Mouse (Mus musculus): ENCODE measurements around the gene Gm11568. TPM values are rescaled to one million over a fixed set of nuclear protein-coding genes. Genes with fewer than 3 reads are reported as not detected.
"Not testable (repeated sequence)": the region's sequence is repeated elsewhere in the genome, so short reads cannot be mapped to it uniquely, and the experiment has no call there.

Gm11568 gene
- polyA plus RNA-seq (2015; fragmentation: Nextera tagmentation; extraction: Ambion mirVana), result not detected in 2 replicates

GRCm38 (mm10) chr11:99857617-99858016 lies at the start of gene Gm11568:
Gene Gm11568, plus strand, starts transcription at chr11:99857917.
- H3K36me3 ChIP-seq, result no peaks in the 10 kb centered on the region
- H3K4me1 ChIP-seq, result no peaks in the 10 kb centered on the region
- 87% methylated on average over 2 of the region's 2 CpGs for WGBS
- ATAC-seq (ENCODE audit: insufficient read depth, low FRiP score, low read depth), result no peak
- no peaks in the 10 kb centered on the region for H3K9me3 ChIP-seq
- no peak within 1 kb of the TSS for H3K4me3 ChIP-seq (replicated peaks)
- H3K9ac ChIP-seq, result no peak within 1 kb of the TSS
- H3K27ac ChIP-seq, result no peak within 1 kb of the TSS
- no peaks in the 10 kb centered on the region for H3K27me3 ChIP-seq (replicated peaks)
- H3K4me2 ChIP-seq, result no peak within 1 kb of the TSS

- H3K4me1 ChIP-seq; H3K4me3 ChIP-seq (replicated peaks); H3K36me3 ChIP-seq; H3K4me2 ChIP-seq; H3K27ac ChIP-seq; H3K9me3 ChIP-seq; H3K9ac ChIP-seq; H3K27me3 ChIP-seq (replicated peaks); ATAC-seq (ENCODE audit: insufficient read depth, low FRiP score, low read depth): not testable (repeated sequence)
These were observed 47.9 kb upstream of the Gm11568 start, which contains the start of gene Krtap4-13 for GRCm38 (mm10) chr11:99809792-99810191. Gene Krtap4-13, minus strand, starts transcription at chr11:99809892.

GRCm38 (mm10) chr11:99815566-99815965 lies 42.2 kb upstream of the Gm11568 start, which contains the start of gene Gm11564:
Gene Gm11564, minus strand, starts transcription at chr11:99815666.
- not testable (repeated sequence) for H3K27me3 ChIP-seq (replicated peaks); H3K4me1 ChIP-seq; H3K36me3 ChIP-seq; H3K4me2 ChIP-seq; H3K4me3 ChIP-seq (replicated peaks); H3K9ac ChIP-seq; H3K9me3 ChIP-seq; ATAC-seq (ENCODE audit: insufficient read depth, low FRiP score, low read depth); H3K27ac ChIP-seq
- 71% methylated on average over 2 of the region's 2 CpGs for WGBS

GRCm38 (mm10) chr11:99837966-99838365 lies 19.8 kb upstream of the Gm11568 start, which contains the start of gene 2300003K06Rik:
Gene 2300003K06Rik, minus strand, starts transcription at chr11:99838066.
- no peaks in the 10 kb centered on the region for H3K4me1 ChIP-seq
- H3K9me3 ChIP-seq, result no peaks in the 10 kb centered on the region
- 71% methylated on average over 1 of the region's 1 CpGs for WGBS
- no peaks in the 10 kb centered on the region for H3K27me3 ChIP-seq (replicated peaks)
- no peak within 1 kb of the TSS for H3K4me3 ChIP-seq (replicated peaks)
- no peak for ATAC-seq (ENCODE audit: insufficient read depth, low FRiP score, low read depth)
- no peak within 1 kb of the TSS for H3K9ac ChIP-seq
- no peak within 1 kb of the TSS for H3K4me2 ChIP-seq
- H3K36me3 ChIP-seq, result no peaks in the 10 kb centered on the region
- H3K27ac ChIP-seq, result no peak within 1 kb of the TSS

GRCm38 (mm10) chr11:99842185-99842584 lies 15.5 kb upstream of the Gm11568 start:
- H3K9me3 ChIP-seq, result no peaks in the 10 kb centered on the region
- WGBS, result 79% methylated on average over 1 of the region's 1 CpGs
- no peak for ATAC-seq (ENCODE audit: insufficient read depth, low FRiP score, low read depth)
- H3K4me3 ChIP-seq (replicated peaks), result no peak overlapping the region
- H3K4me1 ChIP-seq, result no peaks in the 10 kb centered on the region
- H3K36me3 ChIP-seq, result no peaks in the 10 kb centered on the region
- no peak overlapping the region for H3K4me2 ChIP-seq
- H3K27ac ChIP-seq, result no peak overlapping the region
- H3K27me3 ChIP-seq (replicated peaks), result no peaks in the 10 kb centered on the region
- H3K9ac ChIP-seq, result no peak overlapping the region

GRCm38 (mm10) chr11:99846746-99847145 lies 11.0 kb upstream of the Gm11568 start:
- Histone ChIP-seq H3K36me3 (no peaks in the 10 kb centered on the region), H3K4me2 (no peak overlapping the region), H3K9ac (no peak overlapping the region), H3K4me3 (replicated peaks) (no peak overlapping the region), H3K4me1 (no peaks in the 10 kb centered on the region), H3K27me3 (replicated peaks) (no peaks in the 10 kb centered on the region), H3K27ac (no peak overlapping the region), H3K9me3 (no peaks in the 10 kb centered on the region)
- WGBS, result 83% methylated on average over 2 of the region's 2 CpGs
- ATAC-seq (ENCODE audit: insufficient read depth, low FRiP score, low read depth), result no peak

- no peak within 1 kb of the TSS for H3K4me2 ChIP-seq
- no peaks in the 10 kb centered on the region for H3K9me3 ChIP-seq
- no peaks in the 10 kb centered on the region for H3K36me3 ChIP-seq
- no peaks in the 10 kb centered on the region for H3K4me1 ChIP-seq
- no peak within 1 kb of the TSS for H3K4me3 ChIP-seq (replicated peaks)
- no peak within 1 kb of the TSS for H3K27ac ChIP-seq
- H3K27me3 ChIP-seq (replicated peaks), result no peaks in the 10 kb centered on the region
- no peak for ATAC-seq (ENCODE audit: insufficient read depth, low FRiP score, low read depth)
- no peak within 1 kb of the TSS for H3K9ac ChIP-seq
These were observed 6.2 kb upstream of the Gm11568 start, which contains the start of gene Krtap4-16 for GRCm38 (mm10) chr11:99851508-99851907. Gene Krtap4-16, minus strand, starts transcription at chr11:99851608.

GRCm38 (mm10) chr11:99854121-99854520 lies 3.6 kb upstream of the Gm11568 start:
- Histone ChIP-seq H3K4me1 (no peaks in the 10 kb centered on the region), H3K4me2 (no peak overlapping the region), H3K4me3 (replicated peaks) (no peak overlapping the region), H3K9me3 (no peaks in the 10 kb centered on the region), H3K36me3 (no peaks in the 10 kb centered on the region), H3K27me3 (replicated peaks) (no peaks in the 10 kb centered on the region), H3K27ac (no peak overlapping the region), H3K9ac (no peak overlapping the region)
- 58% methylated on average over 3 of the region's 3 CpGs for WGBS
- no peak for ATAC-seq (ENCODE audit: insufficient read depth, low FRiP score, low read depth)

GRCm38 (mm10) chr11:99858761-99859160 lies 1.0 kb downstream of the Gm11568 start:
- H3K9me3 ChIP-seq, result no peaks in the 10 kb centered on the region
- WGBS, result 63% methylated on average over 2 of the region's 2 CpGs
- no peak overlapping the region for H3K9ac ChIP-seq
- no peaks in the 10 kb centered on the region for H3K36me3 ChIP-seq
- no peak overlapping the region for H3K4me2 ChIP-seq
- H3K27ac ChIP-seq, result no peak overlapping the region
- ATAC-seq (ENCODE audit: insufficient read depth, low FRiP score, low read depth), result no peak
- no peaks in the 10 kb centered on the region for H3K4me1 ChIP-seq
- no peaks in the 10 kb centered on the region for H3K27me3 ChIP-seq (replicated peaks)
- H3K4me3 ChIP-seq (replicated peaks), result no peak overlapping the region

- H3K4me1 ChIP-seq; ATAC-seq (ENCODE audit: insufficient read depth, low FRiP score, low read depth); H3K9me3 ChIP-seq; H3K4me3 ChIP-seq (replicated peaks); H3K27me3 ChIP-seq (replicated peaks); H3K36me3 ChIP-seq; H3K9ac ChIP-seq; H3K4me2 ChIP-seq; H3K27ac ChIP-seq: not testable (repeated sequence)
- 78% methylated on average over 1 of the region's 1 CpGs for WGBS
These were observed 6.5 kb downstream of the Gm11568 start, which contains the start of gene Gm11559 for GRCm38 (mm10) chr11:99864176-99864575. Gene Gm11559, plus strand, starts transcription at chr11:99864476.

- H3K36me3 ChIP-seq; H3K4me1 ChIP-seq; H3K27ac ChIP-seq; H3K9ac ChIP-seq; ATAC-seq (ENCODE audit: insufficient read depth, low FRiP score, low read depth); H3K4me3 ChIP-seq (replicated peaks); H3K4me2 ChIP-seq; H3K27me3 ChIP-seq (replicated peaks); H3K9me3 ChIP-seq: not testable (repeated sequence)
- WGBS, result 78% methylated on average over 1 of the region's 1 CpGs
These were observed 15.4 kb downstream of the Gm11568 start, which contains the start of gene Krtap9-1 for GRCm38 (mm10) chr11:99873089-99873488. Gene Krtap9-1, plus strand, starts transcription at chr11:99873389.

GRCm38 (mm10) chr11:99878887-99879286 lies 21.2 kb downstream of the Gm11568 start, which contains the start of gene Gm11567:
Gene Gm11567, plus strand, starts transcription at chr11:99879187.
- not testable (repeated sequence) for H3K4me1 ChIP-seq; H3K9me3 ChIP-seq; H3K9ac ChIP-seq; H3K27me3 ChIP-seq (replicated peaks); H3K27ac ChIP-seq; ATAC-seq (ENCODE audit: insufficient read depth, low FRiP score, low read depth); H3K4me2 ChIP-seq; H3K4me3 ChIP-seq (replicated peaks); H3K36me3 ChIP-seq
- 38% methylated on average over 1 of the region's 1 CpGs for WGBS

GRCm38 (mm10) chr11:99907620-99908019 lies 49.9 kb downstream of the Gm11568 start, which contains the start of gene Krtap31-1:
Gene Krtap31-1, plus strand, starts transcription at chr11:99907920.
- H3K9me3 ChIP-seq, result no peaks in the 10 kb centered on the region
- H3K4me2 ChIP-seq, result no peak within 1 kb of the TSS
- H3K9ac ChIP-seq, result no peak within 1 kb of the TSS
- 81% methylated on average over 2 of the region's 2 CpGs for WGBS
- H3K27ac ChIP-seq, result no peak within 1 kb of the TSS
- ATAC-seq (ENCODE audit: insufficient read depth, low FRiP score, low read depth), result no peak
- no peaks in the 10 kb centered on the region for H3K4me1 ChIP-seq
- H3K36me3 ChIP-seq, result no peaks in the 10 kb centered on the region
- no peaks in the 10 kb centered on the region for H3K27me3 ChIP-seq (replicated peaks)
- H3K4me3 ChIP-seq (replicated peaks), result no peak within 1 kb of the TSS

Data from stomach, embryonic 15.5 days (tissue).